Mouse (Mus musculus): ENCODE measurements around the gene Rcor2. TPM values are rescaled to one million over a fixed set of nuclear protein-coding genes. Genes with fewer than 3 reads are reported as not detected.

Gene Rcor2
- total RNA-seq (2014; fragmentation: Nextera tagmentation) = 3.1 and 6.9 TPM in 2 replicates
- 3.4 and 5.2 TPM in 2 replicates for total RNA-seq (2017)

DNA sequence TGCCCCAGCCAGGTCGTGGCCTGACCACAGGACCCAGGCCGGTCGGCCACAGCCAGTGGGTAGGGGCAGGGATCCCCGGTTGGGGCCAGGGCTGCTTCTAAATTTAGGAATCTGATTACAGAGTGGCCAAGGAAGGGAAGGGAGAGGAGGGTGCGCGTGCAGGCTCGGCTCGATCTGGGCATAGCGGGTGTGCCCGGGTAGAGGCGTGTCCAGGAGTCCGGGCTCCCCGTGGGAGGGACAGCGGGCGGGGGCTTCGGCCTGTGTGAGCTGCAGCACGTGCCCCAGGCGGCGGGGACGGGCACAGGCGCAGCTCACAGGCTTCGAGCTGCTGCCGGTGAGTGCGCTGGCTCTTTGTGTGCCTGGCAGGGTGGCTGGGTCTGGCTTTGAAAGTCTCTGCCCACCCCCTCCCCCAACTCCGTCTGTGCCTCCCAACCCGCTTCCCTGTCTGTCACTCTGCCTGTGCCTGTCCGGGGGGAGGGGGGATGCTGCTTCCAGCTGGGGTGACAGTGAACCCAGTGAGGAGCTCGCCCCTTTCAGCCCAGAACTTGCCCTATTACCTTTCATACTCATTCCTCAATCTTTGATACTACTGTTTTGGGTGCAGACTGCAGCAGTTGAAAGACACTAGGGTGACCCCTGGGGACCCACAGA, at the start of gene Rcor2:
TSS of gene Rcor2 (plus strand) at position 235 of the 651 bp plus-strand sequence.
- ATAC-seq (replicated peaks; ENCODE audit: poor library complexity, severe bottlenecking) = peak; percentile 42

- ATAC-seq (replicated peaks; ENCODE audit: poor library complexity, severe bottlenecking) = peak; percentile 53
These were observed 49.2 kb upstream of the Rcor2 start for GRCm38 (mm10) chr19:7217926-7218267.

DNA sequence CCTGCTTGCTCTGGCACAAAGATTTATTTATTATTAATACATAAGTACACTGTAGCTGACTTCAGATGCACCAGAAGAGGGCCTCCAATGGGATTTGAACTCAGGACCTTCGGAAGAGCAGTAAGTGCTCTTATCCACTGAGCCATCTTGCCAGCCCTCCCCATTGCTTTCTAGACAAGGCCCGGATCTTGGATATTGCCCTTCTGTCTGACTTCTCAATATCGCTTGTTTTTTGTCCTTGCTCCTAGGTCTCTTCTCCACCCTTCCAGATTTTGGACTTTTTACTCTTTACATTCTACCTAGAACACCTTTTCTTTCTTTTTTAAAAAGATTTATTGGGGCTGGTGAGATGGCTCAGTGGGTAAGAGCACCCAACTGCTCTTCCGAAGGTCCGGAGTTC, 48.4 kb upstream of the Rcor2 start:
- ATAC-seq (replicated peaks; ENCODE audit: poor library complexity, severe bottlenecking) = no peak

DNA sequence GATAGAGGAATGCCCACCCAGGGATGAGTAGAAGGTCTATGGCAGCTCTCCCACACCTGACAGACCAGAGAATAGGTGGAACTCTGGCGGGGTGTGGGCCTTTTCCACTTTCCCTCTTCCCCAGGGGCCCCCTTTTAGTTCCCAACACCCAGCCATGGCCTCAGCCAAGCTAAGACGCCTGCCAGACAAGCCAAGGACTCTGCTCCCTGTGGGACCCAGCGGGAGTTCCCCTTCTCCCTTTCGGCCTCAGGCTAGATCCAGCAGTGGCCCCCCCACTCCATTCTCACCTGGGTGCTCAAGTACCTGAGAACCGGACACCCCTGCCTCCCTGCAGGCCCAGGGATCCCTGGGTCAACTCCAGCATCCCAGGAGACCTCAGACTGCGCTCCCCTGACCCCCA, 44.9 kb upstream of the Rcor2 start:
- no peak for ATAC-seq (replicated peaks; ENCODE audit: poor library complexity, severe bottlenecking)

DNA sequence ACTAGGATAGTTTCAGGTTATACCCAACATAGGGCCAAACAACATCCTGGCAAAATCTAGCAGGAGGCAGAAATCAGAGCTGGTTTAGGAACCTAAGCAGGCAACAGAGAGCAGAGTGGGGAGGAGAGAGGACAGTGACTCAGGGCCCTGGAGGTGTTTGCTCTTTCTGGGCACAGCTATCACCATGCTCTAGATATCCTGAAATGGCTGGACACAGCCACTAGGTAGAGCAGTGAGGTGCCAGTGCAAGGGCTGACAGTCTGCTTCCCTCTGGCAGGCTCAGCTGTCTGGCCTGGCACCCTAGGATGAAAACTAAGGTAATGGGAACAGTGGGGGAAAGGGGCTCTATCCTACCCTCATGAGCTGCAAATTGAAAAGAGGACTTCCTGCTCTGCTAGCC, 43.6 kb upstream of the Rcor2 start:
- no peak for ATAC-seq (replicated peaks; ENCODE audit: poor library complexity, severe bottlenecking)

GRCm38 (mm10) chr19:7224253-7224652, 42.9 kb upstream of the Rcor2 start:
- no peak for ATAC-seq (replicated peaks; ENCODE audit: poor library complexity, severe bottlenecking)

GRCm38 (mm10) chr19:7225096-7225690, 41.9 kb upstream of the Rcor2 start:
- no peak for ATAC-seq (replicated peaks; ENCODE audit: poor library complexity, severe bottlenecking)

GRCm38 (mm10) chr19:7226511-7226914, 40.6 kb upstream of the Rcor2 start:
- ATAC-seq (replicated peaks; ENCODE audit: poor library complexity, severe bottlenecking) = peak; percentile 86

- ATAC-seq (replicated peaks; ENCODE audit: poor library complexity, severe bottlenecking) = peak; percentile 98
These were observed 32.4 kb upstream of the Rcor2 start for GRCm38 (mm10) chr19:7234537-7235221.

- no peak for ATAC-seq (replicated peaks; ENCODE audit: poor library complexity, severe bottlenecking)
These were observed 31.7 kb upstream of the Rcor2 start for GRCm38 (mm10) chr19:7235461-7235860.

DNA sequence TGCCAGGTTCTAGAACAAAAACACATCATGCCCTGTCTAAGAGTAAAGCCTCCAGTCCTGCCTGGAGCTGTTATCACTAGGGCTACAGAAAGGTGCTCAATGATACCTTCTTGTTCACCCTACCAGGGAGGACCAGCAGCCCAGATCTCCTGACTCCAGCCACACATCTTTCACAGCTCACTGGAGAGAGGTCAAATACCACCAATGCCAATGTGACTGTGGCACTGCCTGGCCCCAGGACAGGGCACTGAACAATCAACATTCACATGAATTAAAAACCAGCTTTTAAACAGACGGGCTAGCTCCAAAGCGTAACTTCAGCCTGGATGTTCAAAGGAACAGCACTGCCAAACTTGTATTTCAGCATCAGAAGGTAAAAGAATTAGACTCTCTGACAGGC, 31.1 kb upstream of the Rcor2 start:
- ATAC-seq (replicated peaks; ENCODE audit: poor library complexity, severe bottlenecking) = no peak

GRCm38 (mm10) chr19:7236742-7237141, 30.4 kb upstream of the Rcor2 start:
- no peak for ATAC-seq (replicated peaks; ENCODE audit: poor library complexity, severe bottlenecking)

- no peak for ATAC-seq (replicated peaks; ENCODE audit: poor library complexity, severe bottlenecking)
These were observed 27.6 kb upstream of the Rcor2 start for GRCm38 (mm10) chr19:7239574-7239973.

DNA sequence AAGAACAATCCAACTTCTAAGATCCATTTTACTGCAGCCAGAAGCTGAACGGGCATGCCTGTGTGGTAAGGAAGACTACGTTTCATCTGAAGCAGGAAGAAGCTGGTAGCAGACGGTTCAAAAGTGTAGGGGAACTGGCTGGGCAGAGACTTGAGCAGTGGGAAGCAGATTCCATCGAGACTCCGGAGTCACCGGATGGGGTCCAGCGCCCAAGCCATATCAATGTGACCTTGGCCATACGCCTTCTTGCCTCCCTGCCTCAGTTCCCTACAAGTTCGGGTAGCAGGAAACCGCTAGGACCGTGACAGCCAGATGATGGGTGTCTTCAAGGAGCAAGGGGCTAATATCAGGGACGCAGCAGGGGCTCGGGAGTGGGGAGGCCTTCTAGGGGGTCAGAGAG, 26.8 kb upstream of the Rcor2 start:
- no peak for ATAC-seq (replicated peaks; ENCODE audit: poor library complexity, severe bottlenecking)

GRCm38 (mm10) chr19:7240782-7241690, 26.1 kb upstream of the Rcor2 start, which contains the start of gene Naa40:
Gene Naa40, minus strand, starts transcription at chr19:7241183.
- peak; percentile 94 for ATAC-seq (replicated peaks; ENCODE audit: poor library complexity, severe bottlenecking)

DNA sequence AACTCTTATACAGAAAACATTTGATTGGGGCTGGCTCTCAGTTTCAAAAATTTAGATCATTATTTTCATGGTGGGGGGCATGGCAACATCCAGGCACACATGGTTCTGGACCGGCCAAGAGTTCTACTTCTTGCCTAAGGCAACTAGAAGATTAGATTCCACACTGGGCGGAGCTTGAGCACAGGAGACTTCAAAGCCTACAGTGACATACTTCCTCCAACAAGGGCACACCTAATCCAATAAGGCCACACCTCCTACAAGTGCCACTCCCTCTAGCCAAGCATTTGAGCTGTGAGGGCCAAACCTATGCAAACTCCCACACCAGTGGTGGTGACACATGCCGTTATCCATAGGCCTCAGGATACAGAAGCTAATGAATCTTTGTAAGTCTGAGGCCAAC, 21.1 kb upstream of the Rcor2 start:
- no peak for ATAC-seq (replicated peaks; ENCODE audit: poor library complexity, severe bottlenecking)

DNA sequence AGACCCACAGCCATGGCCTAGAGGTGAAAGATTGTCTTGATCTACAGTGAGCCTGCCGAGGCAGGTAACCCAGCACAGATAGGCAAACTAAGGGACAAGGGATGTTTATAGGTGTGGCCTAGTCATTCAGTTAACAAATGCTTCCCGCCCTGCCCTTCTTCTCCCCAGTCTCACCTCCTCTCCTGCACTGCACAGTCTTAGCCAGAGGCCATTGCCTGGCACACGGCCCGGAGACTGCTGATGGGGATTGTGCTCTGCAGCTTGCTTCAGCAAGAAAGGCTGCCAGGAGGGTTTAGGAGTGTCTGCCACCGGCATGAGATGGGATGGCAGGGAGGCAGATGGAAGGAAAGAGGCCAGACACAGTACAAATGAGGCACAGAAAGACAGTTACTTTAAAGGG, 9.2 kb upstream of the Rcor2 start:
- no peak for ATAC-seq (replicated peaks; ENCODE audit: poor library complexity, severe bottlenecking)

GRCm38 (mm10) chr19:7261476-7261875, 5.6 kb upstream of the Rcor2 start:
- no peak for ATAC-seq (replicated peaks; ENCODE audit: poor library complexity, severe bottlenecking)

DNA sequence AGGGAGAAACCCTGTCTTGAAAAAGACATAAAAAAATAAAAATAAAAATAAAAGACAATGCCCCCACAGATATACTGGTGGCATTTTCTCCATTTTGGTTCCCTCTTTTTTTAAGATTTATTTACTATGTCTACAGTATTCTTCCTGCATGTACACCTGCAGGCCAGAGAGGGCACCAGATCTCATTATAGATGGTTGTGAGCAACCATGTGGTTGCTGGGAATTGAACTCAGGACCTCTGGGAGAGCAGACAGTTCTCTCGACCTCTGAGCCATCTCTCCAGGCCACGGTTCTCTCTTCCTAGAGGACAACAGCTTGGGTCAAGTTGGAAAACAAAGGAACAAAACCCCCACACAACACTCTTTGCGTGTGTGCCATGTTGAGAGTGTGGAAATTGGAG, 5.2 kb upstream of the Rcor2 start:
- no peak for ATAC-seq (replicated peaks; ENCODE audit: poor library complexity, severe bottlenecking)

- ATAC-seq (replicated peaks; ENCODE audit: poor library complexity, severe bottlenecking) = no peak
These were observed 4.5 kb upstream of the Rcor2 start for GRCm38 (mm10) chr19:7262592-7262991.

Data from granulocyte monocyte progenitor cell, adult 5-6 weeks (primary cell).